Mouse (Mus musculus): ENCODE measurements around the gene Tstd2. TPM values are rescaled to one million over a fixed set of nuclear protein-coding genes. Genes with fewer than 3 reads are reported as not detected.
A peak's percentile ranks its signal among the peaks of the same experiment; 100 is the strongest.

Tstd2 gene
- polyA plus RNA-seq (2015; fragmentation: Nextera tagmentation; extraction: Ambion mirVana), result 44.1 and 47.4 TPM in 2 replicates

DNA sequence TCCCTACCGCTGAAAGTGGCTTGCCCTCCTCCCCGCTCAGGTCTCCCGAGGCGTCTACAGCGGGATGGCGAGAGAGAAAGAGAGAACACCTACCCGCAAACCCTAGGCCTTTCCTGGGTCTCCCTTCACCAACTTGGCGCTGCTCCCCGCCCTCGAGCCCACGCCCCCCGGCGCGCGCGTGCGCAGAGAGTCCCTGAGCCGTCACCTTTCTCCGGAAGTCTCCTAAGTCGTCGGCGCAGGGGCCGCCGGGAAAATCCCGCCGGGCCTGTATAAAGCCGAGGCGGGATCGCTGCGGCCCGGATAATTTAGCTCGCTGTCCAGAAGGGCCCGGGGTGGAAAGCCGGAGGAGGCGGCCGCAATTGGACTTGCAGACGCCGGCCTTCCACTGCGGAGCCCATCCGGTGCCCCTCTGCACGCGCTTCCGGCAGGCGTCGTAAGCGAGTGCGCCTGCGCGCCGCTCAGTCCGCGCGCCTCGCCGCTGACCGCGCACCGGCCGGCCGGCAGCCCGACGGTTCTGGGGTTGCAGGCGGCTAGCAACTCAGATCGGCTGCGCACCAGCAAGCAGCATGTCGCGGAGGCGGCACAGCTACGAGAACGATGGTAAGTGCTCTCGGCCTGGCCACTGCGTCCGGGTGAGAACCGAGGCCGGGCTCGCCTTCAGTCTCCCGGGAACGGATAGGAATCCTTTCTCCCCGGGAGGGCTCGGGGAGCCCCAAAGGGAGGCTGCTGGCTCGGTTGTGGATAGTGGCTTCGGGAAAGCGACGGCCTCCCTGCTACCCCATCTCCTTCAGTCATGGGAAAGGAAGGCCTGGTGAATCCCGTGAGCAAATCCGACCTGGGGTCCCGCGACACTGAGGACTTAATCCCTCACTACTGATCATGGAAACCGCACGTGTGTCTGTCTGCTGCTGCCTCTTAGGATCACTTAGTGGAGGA lies at the start of gene Tstd2, which contains the start of gene Ncbp1:
Tstd2 (minus strand) TSS at position 408 of the 936 bp plus-strand sequence.
Ncbp1 (plus strand) TSS at position 327 of the 936 bp plus-strand sequence.
- peak within 1 kb of the TSS; percentile 67 for H3K4me2 ChIP-seq (replicated peaks)
- H3K36me3 ChIP-seq, result peaks cover 16% of the 10 kb centered on the region
- under 1% methylated on average over 86 of the region's 90 CpGs for WGBS
- peak within 1 kb of the TSS; percentile 98 for H3K27ac ChIP-seq
- H3K4me1 ChIP-seq (replicated peaks), result peaks cover 33% of the 10 kb centered on the region
- no peaks in the 10 kb centered on the region for H3K9me3 ChIP-seq
- H3K27me3 ChIP-seq, result no peaks in the 10 kb centered on the region
- peak within 1 kb of the TSS; percentile 99 for H3K9ac ChIP-seq (replicated peaks)
- peak; percentile 92 for ATAC-seq
- H3K4me3 ChIP-seq (replicated peaks), result peak within 1 kb of the TSS; percentile 99

DNA sequence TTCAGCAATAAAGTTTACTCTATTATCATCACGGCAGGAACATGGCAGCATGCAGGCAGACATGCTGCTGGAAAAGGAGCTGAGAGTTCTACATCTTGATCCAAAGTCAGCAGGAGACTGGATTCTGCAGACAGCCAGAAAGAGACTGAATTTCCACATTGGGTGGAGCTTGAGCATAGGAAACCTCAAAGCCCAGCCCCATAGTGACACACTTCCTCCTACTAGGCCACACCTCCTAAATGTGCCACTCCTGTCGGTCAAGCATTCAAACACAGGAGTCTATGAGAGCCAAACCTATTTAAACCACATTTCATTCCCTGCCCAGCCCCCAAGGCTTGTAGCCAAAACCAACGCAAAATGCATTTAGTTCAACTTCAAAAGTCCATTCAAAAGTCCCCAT lies 48.0 kb upstream of the Tstd2 start:
- H3K27ac ChIP-seq, result no peak overlapping the region
- WGBS, result 84% methylated on average over 3 of the region's 3 CpGs

DNA sequence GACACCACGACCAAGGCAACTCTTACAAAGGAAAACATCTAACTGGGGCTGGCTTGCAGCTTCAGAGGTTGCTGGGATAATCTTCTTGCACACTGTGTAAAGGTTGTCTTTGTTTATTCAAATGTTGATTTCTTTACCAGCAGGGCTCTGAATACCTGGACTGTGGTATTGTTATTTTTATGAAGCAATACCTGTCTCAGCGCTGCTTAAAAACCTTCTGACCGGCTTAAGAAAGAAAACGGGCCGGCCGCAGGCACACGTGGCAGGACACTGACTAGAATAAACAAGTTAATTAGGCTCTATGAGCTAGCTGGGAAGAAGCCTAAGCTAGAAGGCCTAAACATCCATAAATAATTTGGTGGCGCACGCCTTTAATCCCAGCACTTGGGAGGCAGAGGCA lies 47.4 kb upstream of the Tstd2 start:
- Histone ChIP-seq H3K27me3 (no peaks in the 10 kb centered on the region), H3K27ac (no peak overlapping the region), H3K36me3 (peaks cover 81% of the 10 kb centered on the region), H3K4me2 (replicated peaks) (no peak overlapping the region), H3K9me3 (no peaks in the 10 kb centered on the region), H3K4me3 (replicated peaks) (no peak overlapping the region), H3K9ac (replicated peaks) (no peak overlapping the region), H3K4me1 (replicated peaks) (no peaks in the 10 kb centered on the region)
- WGBS, result 76% methylated on average over 9 of the region's 9 CpGs
- no peak for ATAC-seq

More for the DNA sequence above, 48.0 kb upstream of the Tstd2 start:
- H3K9me3 ChIP-seq, result no peaks in the 10 kb centered on the region
- no peaks in the 10 kb centered on the region for H3K4me1 ChIP-seq (replicated peaks)
- H3K9ac ChIP-seq (replicated peaks), result no peak overlapping the region
- H3K36me3 ChIP-seq, result peaks cover 80% of the 10 kb centered on the region
- no peak for ATAC-seq
- no peak overlapping the region for H3K4me3 ChIP-seq (replicated peaks)
- no peaks in the 10 kb centered on the region for H3K27me3 ChIP-seq
- H3K4me2 ChIP-seq (replicated peaks), result no peak overlapping the region

DNA sequence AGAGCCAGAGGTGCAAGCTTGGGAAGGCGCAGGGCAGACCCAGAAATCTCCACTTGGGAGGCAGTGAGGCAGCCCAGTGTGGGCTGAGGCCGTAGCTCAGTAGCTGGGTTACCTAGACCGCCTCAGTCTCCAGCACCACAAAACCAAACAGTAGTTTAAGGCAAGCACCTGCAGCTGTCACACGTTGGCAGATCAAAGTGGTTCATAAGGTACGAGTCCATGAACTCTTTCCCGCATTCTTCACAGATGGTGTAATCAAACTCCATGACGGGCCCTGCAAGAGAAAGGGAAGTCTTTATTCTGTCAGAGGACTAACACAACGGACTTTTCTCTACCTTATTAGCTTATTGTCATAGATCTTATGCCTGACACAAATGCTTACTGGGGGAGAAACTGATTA lies 46.9 kb upstream of the Tstd2 start:
- Histone ChIP-seq H3K27me3 (no peaks in the 10 kb centered on the region), H3K36me3 (peaks cover 79% of the 10 kb centered on the region), H3K4me1 (replicated peaks) (no peaks in the 10 kb centered on the region), H3K27ac (no peak overlapping the region), H3K4me2 (replicated peaks) (no peak overlapping the region), H3K4me3 (replicated peaks) (no peak overlapping the region), H3K9ac (replicated peaks) (no peak overlapping the region), H3K9me3 (no peaks in the 10 kb centered on the region)
- ATAC-seq, result no peak
- WGBS, result 86% methylated on average over 8 of the region's 8 CpGs

- Histone ChIP-seq H3K4me2 (replicated peaks) (no peak overlapping the region), H3K27me3 (no peaks in the 10 kb centered on the region), H3K9me3 (no peaks in the 10 kb centered on the region), H3K4me1 (replicated peaks) (no peaks in the 10 kb centered on the region), H3K36me3 (peaks cover 85% of the 10 kb centered on the region), H3K9ac (replicated peaks) (no peak overlapping the region), H3K27ac (no peak overlapping the region), H3K4me3 (replicated peaks) (no peak overlapping the region)
- WGBS, result 93% methylated on average over 7 of the region's 7 CpGs
- no peak for ATAC-seq
Observed at GRCm38 (mm10) chr4:46182181-46182580, 43.7 kb upstream of the Tstd2 start.

- no peak overlapping the region for H3K9ac ChIP-seq (replicated peaks)
- no peaks in the 10 kb centered on the region for H3K27me3 ChIP-seq
- ATAC-seq, result no peak
- H3K4me1 ChIP-seq (replicated peaks), result no peaks in the 10 kb centered on the region
- H3K9me3 ChIP-seq, result no peaks in the 10 kb centered on the region
- H3K36me3 ChIP-seq, result peaks cover 90% of the 10 kb centered on the region
- no peak overlapping the region for H3K4me2 ChIP-seq (replicated peaks)
- H3K27ac ChIP-seq, result no peak overlapping the region
- H3K4me3 ChIP-seq (replicated peaks), result no peak overlapping the region
- WGBS, result 70% methylated on average over 6 of the region's 6 CpGs
Observed at GRCm38 (mm10) chr4:46181168-46181567, 42.7 kb upstream of the Tstd2 start.

DNA sequence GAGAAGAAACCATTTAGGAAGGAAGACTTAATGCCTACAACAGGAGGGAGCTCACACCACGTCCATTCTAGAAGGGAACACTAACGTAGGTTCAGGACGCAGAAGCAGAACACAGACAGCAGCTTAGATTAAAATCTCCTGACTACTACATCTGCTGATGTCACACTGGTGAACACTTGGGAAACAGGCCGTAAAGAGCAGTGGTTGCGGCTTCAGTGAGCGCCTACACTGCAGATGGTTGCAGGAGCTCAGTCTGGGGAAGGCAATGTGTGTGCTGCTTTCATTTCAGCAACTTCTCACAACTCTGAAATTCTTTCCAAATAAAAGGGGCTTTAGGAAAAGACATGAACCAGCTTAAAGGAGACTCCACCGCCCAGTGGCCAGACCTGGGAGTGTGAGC lies 39.0 kb upstream of the Tstd2 start:
- Histone ChIP-seq H3K4me3 (replicated peaks) (no peak overlapping the region), H3K36me3 (peaks cover 94% of the 10 kb centered on the region), H3K9ac (replicated peaks) (no peak overlapping the region), H3K27ac (no peak overlapping the region), H3K9me3 (no peaks in the 10 kb centered on the region), H3K4me1 (replicated peaks) (no peaks in the 10 kb centered on the region), H3K27me3 (no peaks in the 10 kb centered on the region), H3K4me2 (replicated peaks) (no peak overlapping the region)
- WGBS, result 90% methylated on average over 7 of the region's 7 CpGs
- ATAC-seq, result no peak

DNA sequence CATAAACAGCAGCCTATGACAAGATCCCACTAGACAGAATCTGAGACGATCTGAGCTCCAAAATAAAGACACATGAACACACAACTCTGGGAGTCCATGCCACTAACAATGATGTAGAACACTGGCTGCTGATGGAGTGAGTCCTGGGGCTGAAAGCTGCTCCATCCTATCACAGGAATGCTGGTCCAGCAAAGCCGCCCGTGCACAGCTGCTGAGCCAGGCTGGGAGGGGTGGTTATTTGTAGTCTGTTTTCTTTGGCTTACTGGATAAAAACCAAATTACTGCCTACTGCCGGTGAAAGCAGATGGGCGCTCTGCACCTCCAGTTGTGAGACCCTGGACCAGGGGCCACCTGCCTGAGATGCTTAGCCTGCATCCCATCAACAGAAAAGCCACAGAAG lies 38.5 kb upstream of the Tstd2 start:
- H3K27ac ChIP-seq, result no peak overlapping the region
- ATAC-seq, result no peak
- peaks cover 92% of the 10 kb centered on the region for H3K36me3 ChIP-seq
- H3K27me3 ChIP-seq, result no peaks in the 10 kb centered on the region
- H3K4me2 ChIP-seq (replicated peaks), result no peak overlapping the region
- WGBS, result 80% methylated on average over 5 of the region's 5 CpGs
- no peak overlapping the region for H3K4me3 ChIP-seq (replicated peaks)
- no peaks in the 10 kb centered on the region for H3K4me1 ChIP-seq (replicated peaks)
- no peak overlapping the region for H3K9ac ChIP-seq (replicated peaks)
- no peaks in the 10 kb centered on the region for H3K9me3 ChIP-seq

DNA sequence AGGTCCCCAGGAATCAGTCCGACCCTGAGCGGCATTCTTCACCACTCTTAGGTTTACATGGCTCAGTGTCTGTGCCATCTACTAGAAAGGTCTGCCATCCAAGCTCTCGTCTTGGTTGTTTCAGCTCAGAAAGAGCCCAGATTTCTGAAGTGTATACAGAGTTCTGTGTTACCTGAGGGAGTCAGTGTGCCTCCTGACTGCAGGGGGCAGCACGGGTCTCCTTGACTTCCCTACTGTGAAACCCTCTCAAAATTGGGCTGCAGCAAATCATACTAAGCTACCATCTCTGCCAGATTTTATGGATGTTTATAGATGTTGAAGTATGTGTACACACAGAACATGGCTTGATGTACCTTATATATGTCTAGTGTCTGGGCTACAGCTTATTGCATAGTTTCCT lies 37.8 kb upstream of the Tstd2 start:
- Histone ChIP-seq H3K36me3 (peaks cover 92% of the 10 kb centered on the region), H3K9me3 (no peaks in the 10 kb centered on the region), H3K4me3 (replicated peaks) (no peak overlapping the region), H3K4me1 (replicated peaks) (no peaks in the 10 kb centered on the region), H3K9ac (replicated peaks) (no peak overlapping the region), H3K27me3 (no peaks in the 10 kb centered on the region), H3K4me2 (replicated peaks) (no peak overlapping the region), H3K27ac (no peak overlapping the region)
- no peak for ATAC-seq
- WGBS, result 72% methylated on average over 4 of the region's 4 CpGs

- Histone ChIP-seq H3K36me3 (peaks cover 95% of the 10 kb centered on the region), H3K9me3 (no peaks in the 10 kb centered on the region), H3K9ac (replicated peaks) (no peak overlapping the region), H3K4me3 (replicated peaks) (no peak overlapping the region), H3K27me3 (no peaks in the 10 kb centered on the region), H3K4me2 (replicated peaks) (no peak overlapping the region), H3K27ac (no peak overlapping the region), H3K4me1 (replicated peaks) (no peaks in the 10 kb centered on the region)
- ATAC-seq, result no peak
- WGBS, result 92% methylated on average over 7 of the region's 7 CpGs
Observed at GRCm38 (mm10) chr4:46171761-46172160, 33.3 kb upstream of the Tstd2 start.

- ATAC-seq, result no peak
- H3K9me3 ChIP-seq, result no peaks in the 10 kb centered on the region
- no peak overlapping the region for H3K27ac ChIP-seq
- WGBS, result 96% methylated on average over 5 of the region's 5 CpGs
- no peak overlapping the region for H3K4me2 ChIP-seq (replicated peaks)
- H3K27me3 ChIP-seq, result no peaks in the 10 kb centered on the region
- H3K36me3 ChIP-seq, result peaks cover 97% of the 10 kb centered on the region
- no peak overlapping the region for H3K4me3 ChIP-seq (replicated peaks)
- H3K9ac ChIP-seq (replicated peaks), result no peak overlapping the region
- no peaks in the 10 kb centered on the region for H3K4me1 ChIP-seq (replicated peaks)
Observed at GRCm38 (mm10) chr4:46165831-46166230, 27.3 kb upstream of the Tstd2 start.

- no peak for ATAC-seq
- no peak overlapping the region for H3K4me2 ChIP-seq (replicated peaks)
- no peaks in the 10 kb centered on the region for H3K9me3 ChIP-seq
- no peaks in the 10 kb centered on the region for H3K27me3 ChIP-seq
- no peaks in the 10 kb centered on the region for H3K4me1 ChIP-seq (replicated peaks)
- H3K9ac ChIP-seq (replicated peaks), result no peak overlapping the region
- no peak overlapping the region for H3K27ac ChIP-seq
- 84% methylated on average over 2 of the region's 2 CpGs for WGBS
- H3K36me3 ChIP-seq, result peaks cover 94% of the 10 kb centered on the region
- H3K4me3 ChIP-seq (replicated peaks), result no peak overlapping the region
Observed at GRCm38 (mm10) chr4:46164027-46164426, 25.5 kb upstream of the Tstd2 start.
